10 mouse cellular contexts compared by ENCODE assay signal in the genomic region with DNA sequence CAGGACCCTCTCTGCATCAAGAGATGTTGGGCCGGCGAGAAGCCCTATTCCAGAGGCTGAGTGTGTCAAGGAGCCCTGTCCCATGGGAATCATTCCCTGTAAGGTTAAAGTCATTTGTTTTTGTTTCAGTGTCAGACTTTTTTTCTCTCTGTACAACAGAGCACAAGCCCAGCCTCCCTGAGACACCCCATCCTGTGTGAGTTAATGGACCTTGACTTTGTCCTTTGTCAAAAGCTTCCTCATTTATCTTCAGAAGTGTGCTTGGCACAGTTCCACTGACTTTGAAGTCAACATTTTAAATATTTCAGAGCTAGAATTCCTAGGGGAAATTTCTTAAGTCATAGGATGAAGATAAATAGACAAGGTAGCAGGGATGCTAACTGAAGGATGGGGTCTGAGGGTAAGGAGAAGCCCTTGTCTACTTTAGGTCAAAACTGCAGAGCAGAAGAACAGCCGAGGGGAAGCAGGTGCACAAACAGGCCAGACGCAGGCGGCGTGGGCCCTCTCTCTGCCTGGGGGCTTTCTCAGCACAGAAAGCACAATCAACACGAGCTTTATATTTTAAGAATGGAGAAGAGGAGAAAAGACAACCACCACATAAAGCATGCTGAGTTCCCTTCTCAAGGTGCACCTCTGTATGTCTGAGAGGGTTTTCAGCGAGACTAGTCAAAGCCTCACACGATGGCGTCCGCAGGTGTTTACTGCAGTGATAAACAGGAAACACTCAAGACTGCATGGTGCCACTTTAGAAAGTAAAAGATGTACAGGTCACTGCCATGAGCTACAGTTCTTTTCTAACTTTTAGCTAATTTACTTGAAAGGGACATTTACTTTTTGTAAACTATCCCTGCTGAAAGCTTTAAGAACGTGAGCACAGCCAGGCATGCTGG. TPM values are rescaled to one million over a fixed set of nuclear protein-coding genes. Genes with fewer than 3 reads are reported as not detected.
DNase-seq lines count a peak whose midpoint lies in the region; ATAC-seq and TF ChIP-seq lines count a peak whose summit lies in the region.
"Had no signal": no experiment of that assay in that cellular context is flagged by ENCODE, and none has a peak within 500 bp of the region (broad histone marks: within the 10 kb centered on the region; RNA-seq: fewer than 3 reads in every experiment).

No protein-coding gene starts in this region.

- TF ChIP-seq POLR2A in heart, adult 2 months (IDR thresholded peaks at IDR 0.05; ENCODE audit: insufficient read depth, low read depth, low read length): no peak

- H3K9me3 ChIP-seq in heart, embryonic 12.5 days (replicated peaks): no peaks in the 10 kb centered on the region
- H3K9me3 ChIP-seq in midbrain, embryonic 14.5 days (ENCODE audit: control insufficient read depth, low read length): no peaks in the 10 kb centered on the region
- no peaks in the 10 kb centered on the region for H3K9me3 ChIP-seq in midbrain, embryonic 10.5 days (replicated peaks)
- no peaks in the 10 kb centered on the region for H3K9me3 ChIP-seq in intestine, postnatal 0 days (ENCODE audit: control insufficient read depth)
- H3K9me3 ChIP-seq: limb, embryonic 15.5 days had no signal

- WGBS in heart, embryonic 12.5 days: 68% methylated on average over 12 of the region's 12 CpGs
- 65% methylated on average over 12 of the region's 12 CpGs for WGBS in heart, adult 2 months
- WGBS in midbrain, embryonic 14.5 days: 53% methylated on average over 12 of the region's 12 CpGs
- WGBS in midbrain, embryonic 10.5 days: 84% methylated on average over 12 of the region's 12 CpGs
- WGBS in intestine, postnatal 0 days: 55% methylated on average over 12 of the region's 12 CpGs

- no peaks in the 10 kb centered on the region for H3K36me3 ChIP-seq in heart, embryonic 12.5 days
- peaks cover 4% of the 10 kb centered on the region for H3K36me3 ChIP-seq in heart, adult 2 months (ENCODE audit: control insufficient read depth, insufficient read depth, low read length)
- H3K36me3 ChIP-seq in midbrain, embryonic 14.5 days (ENCODE audit: control insufficient read depth, insufficient read depth, low read length): no peaks in the 10 kb centered on the region
- peaks cover 9% of the 10 kb centered on the region; the same call in 1 of the 2 replicates for H3K36me3 ChIP-seq in midbrain, embryonic 10.5 days
- peaks cover 7% of the 10 kb centered on the region; the same call in 1 of the 2 replicates for H3K36me3 ChIP-seq in intestine, postnatal 0 days (ENCODE audit: control insufficient read depth, insufficient read depth)
- H3K36me3 ChIP-seq: limb, embryonic 15.5 days had no signal

- no peak overlapping the region for H3K4me3 ChIP-seq in heart, embryonic 12.5 days
- H3K4me3 ChIP-seq in heart, adult 2 months: no peak overlapping the region
- no peak overlapping the region for H3K4me3 ChIP-seq in midbrain, embryonic 14.5 days (replicated peaks; ENCODE audit: low read depth, low read length)
- H3K4me3 ChIP-seq in midbrain, embryonic 10.5 days: no peak overlapping the region
- H3K4me3 ChIP-seq in intestine, postnatal 0 days (ENCODE audit: low read depth, low read length): no peak overlapping the region
- H3K4me3 ChIP-seq: erythroblast, embryonic 14.5 days; limb, embryonic 15.5 days had no signal

- no peak for ATAC-seq in heart, embryonic 12.5 days (ENCODE audit: insufficient number of reproducible peaks, low FRiP score)
- no peak for ATAC-seq in midbrain, embryonic 14.5 days (ENCODE audit: low FRiP score, low TSS enrichment)
- ATAC-seq in intestine, postnatal 0 days: no peak

- TF ChIP-seq CTCF in heart, adult 2 months (IDR thresholded peaks at IDR 0.05): no peak
- no peak for TF ChIP-seq CTCF in intestine, postnatal 0 days (IDR thresholded peaks at IDR 0.05; ENCODE audit: low read depth)

- H3K27me3 ChIP-seq in heart, embryonic 12.5 days (replicated peaks): no peaks in the 10 kb centered on the region
- no peaks in the 10 kb centered on the region for H3K27me3 ChIP-seq in heart, adult 2 months (ENCODE audit: control insufficient read depth, insufficient read depth, low read length)
- H3K27me3 ChIP-seq in midbrain, embryonic 14.5 days (ENCODE audit: control insufficient read depth, insufficient read depth, low read length): no peaks in the 10 kb centered on the region
- H3K27me3 ChIP-seq in midbrain, embryonic 10.5 days (ENCODE audit: low read depth, poor library complexity, severe bottlenecking): no peaks in the 10 kb centered on the region
- no peaks in the 10 kb centered on the region for H3K27me3 ChIP-seq in intestine, postnatal 0 days (replicated peaks; ENCODE audit: control insufficient read depth, insufficient read depth, low read length)
- H3K27me3 ChIP-seq: limb, embryonic 15.5 days had no signal

- H3K9ac ChIP-seq in heart, embryonic 12.5 days: 0 out of 2 replicates have a peak overlapping the region, but pooled peaks have one; percentile 20
- no peak overlapping the region for H3K9ac ChIP-seq in heart, adult 2 months (ENCODE audit: low read depth, low read length)
- H3K9ac ChIP-seq in midbrain, embryonic 14.5 days (replicated peaks; ENCODE audit: low read length): no peak overlapping the region
- H3K9ac ChIP-seq in intestine, postnatal 0 days (ENCODE audit: low read depth, low read length): peak overlapping the region; percentile 23; the same call in 1 of the 2 replicates
- H3K9ac ChIP-seq: limb, embryonic 15.5 days had no signal

- H3K79me2 ChIP-seq in heart, adult 2 months (replicated peaks; ENCODE audit: control insufficient read depth, insufficient read depth, low read length): no peaks in the 10 kb centered on the region; the same call in 1 of the 2 replicates

- no peak for TF ChIP-seq EP300 in heart, adult 2 months (IDR thresholded peaks at IDR 0.05; ENCODE audit: insufficient read depth, low read depth, low read length)

- intact Hi-C loops in heart, adult 2 months (cut with DNase I): loop anchor here (5.0 kb wide), 1 partner anchor 33 kb away; a partner anchor contains a TSS

- peak overlapping the region; percentile 55 for H3K27ac ChIP-seq in heart, embryonic 12.5 days (ENCODE audit: poor library complexity, severe bottlenecking)
- H3K27ac ChIP-seq in heart, adult 2 months: no peak overlapping the region
- H3K27ac ChIP-seq in midbrain, embryonic 14.5 days (replicated peaks; ENCODE audit: low read depth, low read length): no peak overlapping the region
- H3K27ac ChIP-seq in midbrain, embryonic 10.5 days (replicated peaks): no peak overlapping the region
- peak overlapping the region; percentile 89 for H3K27ac ChIP-seq in intestine, postnatal 0 days (ENCODE audit: low read depth, low read length)
- H3K27ac ChIP-seq: limb, embryonic 15.5 days had no signal

- no peak for DNase-seq in heart, adult 2 months
- peak; percentile 34 for DNase-seq in midbrain, embryonic 14.5 days
- no peak for DNase-seq in midbrain, embryonic 10.5 days (ENCODE audit: low spot score)
- peak; percentile 71 for DNase-seq in thymus, postnatal 25 days
- DNase-seq in c-Kit-positive CD71-positive TER-119-positive erythroid progenitor cells, embryonic 14.5 days (ENCODE audit: low spot score): no peak
- DNase-seq in right cerebral cortex, postnatal 25 days: no peak

- no peak overlapping the region for H3K4me2 ChIP-seq in heart, embryonic 12.5 days
- H3K4me2 ChIP-seq in midbrain, embryonic 14.5 days (ENCODE audit: low read length): no peak overlapping the region
- no peak overlapping the region; the same call in 1 of the 2 replicates for H3K4me2 ChIP-seq in intestine, postnatal 0 days (replicated peaks; ENCODE audit: low read depth)
- H3K4me2 ChIP-seq: limb, embryonic 15.5 days had no signal

- H3K4me1 ChIP-seq in heart, embryonic 12.5 days (replicated peaks): peaks cover 81% of the 10 kb centered on the region
- peaks cover 25% of the 10 kb centered on the region for H3K4me1 ChIP-seq in heart, adult 2 months (ENCODE audit: control insufficient read depth, insufficient read depth, low read length)
- H3K4me1 ChIP-seq in midbrain, embryonic 14.5 days (ENCODE audit: control insufficient read depth, insufficient read depth, low read length): peaks cover 13% of the 10 kb centered on the region; the same call in 1 of the 2 replicates
- peaks cover 17% of the 10 kb centered on the region for H3K4me1 ChIP-seq in midbrain, embryonic 10.5 days
- peaks cover 26% of the 10 kb centered on the region for H3K4me1 ChIP-seq in intestine, postnatal 0 days (replicated peaks; ENCODE audit: control insufficient read depth, insufficient read depth, low read length)

RNA-seq across cellular contexts. Expression of a gene that starts 32.2 kb away (rescaled TPM):
- 69.5 and 77.4 TPM in 2 replicates for polyA plus RNA-seq in heart, embryonic 12.5 days (2016; fragmentation: Nextera tagmentation; extraction: Ambion mirVana)
- 10 to 100 TPM; 32.7 to 34.8 TPM for total RNA-seq in heart, adult 2 months (2021)
- polyA plus RNA-seq in heart, adult 2 months (2012; rRNA removed): 29.5 and 40.8 TPM in 2 replicates
- 50.3 and 55.7 TPM in 2 replicates for polyA plus RNA-seq in midbrain, embryonic 14.5 days (2014; fragmentation: Nextera tagmentation; extraction: Ambion mirVana)
- 11.9 and 17.2 TPM in 2 replicates for polyA plus RNA-seq in midbrain, embryonic 10.5 days (2016; fragmentation: Nextera tagmentation; extraction: Ambion mirVana)
- polyA plus RNA-seq in intestine, postnatal 0 days (2015; fragmentation: Nextera tagmentation; extraction: Ambion mirVana): 203 and 216 TPM in 2 replicates

RNA-seq across cellular contexts. Expression of a gene that starts 33.2 kb away (rescaled TPM):
- polyA plus RNA-seq in heart, embryonic 12.5 days (2016; fragmentation: Nextera tagmentation; extraction: Ambion mirVana): 1.0 and 1.1 TPM in 2 replicates
- under 1 TPM in 1 of 2 experiments, not detected in 1; 0.14 TPM for total RNA-seq in heart, adult 2 months (2021)
- 0.12 TPM in 1 of 2 replicates, not detected in the other for polyA plus RNA-seq in heart, adult 2 months (2012; rRNA removed)
- polyA plus RNA-seq in midbrain, embryonic 14.5 days (2014; fragmentation: Nextera tagmentation; extraction: Ambion mirVana): 0.28 and 0.49 TPM in 2 replicates
- 0.12 and 0.68 TPM in 2 replicates for polyA plus RNA-seq in midbrain, embryonic 10.5 days (2016; fragmentation: Nextera tagmentation; extraction: Ambion mirVana)
- polyA plus RNA-seq in intestine, postnatal 0 days (2015; fragmentation: Nextera tagmentation; extraction: Ambion mirVana): 0.48 and 0.53 TPM in 2 replicates

Comparison
In these comparisons a context has a peak if more than half of its experiments do, and no peak if none do; other contexts are left out.
1. H3K27ac ChIP-seq: peak in heart, embryonic 12.5 days (single experiment) and intestine, postnatal 0 days (single experiment); none in heart, adult 2 months (single experiment), midbrain, embryonic 14.5 days (single experiment) and midbrain, embryonic 10.5 days (single experiment).
2. H3K9ac ChIP-seq: peak in heart, embryonic 12.5 days (single experiment) and intestine, postnatal 0 days (single experiment); none in heart, adult 2 months (single experiment) and midbrain, embryonic 14.5 days (single experiment).
3. DNase-seq: peak in midbrain, embryonic 14.5 days (single experiment) and thymus, postnatal 25 days (single experiment); none in heart, adult 2 months (0 of 2), midbrain, embryonic 10.5 days (single experiment), c-Kit-positive CD71-positive TER-119-positive erythroid progenitor cells, embryonic 14.5 days (single experiment) and right cerebral cortex, postnatal 25 days (single experiment).